Mouse (Mus musculus): Measurements from ENCODE around the gene Krtap5-4. TPM values are rescaled to one million over a fixed set of nuclear protein-coding genes. Genes with fewer than 3 reads are reported as not detected.
"Not testable (repeated sequence)": the region's sequence is repeated elsewhere in the genome, so short reads cannot be mapped to it uniquely, and the experiment has no call there.

The Krtap5-4 gene
- polyA plus RNA-seq, 1 experiment from 2014 or later, result not detected

- no peak overlapping the region for H3K4me2 ChIP-seq (ENCODE audit: low read length)
- ATAC-seq, result no peak
- H3K27ac ChIP-seq (ENCODE audit: low read length), result no peak overlapping the region
- H3K27me3 ChIP-seq (replicated peaks; ENCODE audit: control insufficient read depth, insufficient read depth, low read length), result no peaks in the 10 kb centered on the region
- no peaks in the 10 kb centered on the region for H3K9me3 ChIP-seq (ENCODE audit: control insufficient read depth, low read length)
- H3K4me3 ChIP-seq (replicated peaks; ENCODE audit: low read length), result no peak overlapping the region
- no peak overlapping the region for H3K9ac ChIP-seq (replicated peaks; ENCODE audit: low read depth, low read length)
- no peaks in the 10 kb centered on the region for H3K36me3 ChIP-seq (ENCODE audit: control insufficient read depth, insufficient read depth)
- H3K4me1 ChIP-seq (replicated peaks; ENCODE audit: control insufficient read depth, insufficient read depth, low read length), result no peaks in the 10 kb centered on the region; the same call in 1 of the 2 replicates
- WGBS, result 88% methylated on average over 4 of the region's 4 CpGs
These were observed 27.9 kb downstream of the Krtap5-4 start for GRCm38 (mm10) chr7:142331281-142331680.

GRCm38 (mm10) chr7:142332741-142333140, 29.4 kb downstream of the Krtap5-4 start:
- WGBS, result 52% methylated on average over 2 of the region's 9 CpGs
- not testable (repeated sequence) for H3K4me3 ChIP-seq (replicated peaks; ENCODE audit: low read length); ATAC-seq

GRCm38 (mm10) chr7:142334246-142334645, 30.9 kb downstream of the Krtap5-4 start:
- Histone ChIP-seq H3K9ac (replicated peaks; ENCODE audit: low read depth, low read length) (no peak overlapping the region), H3K4me3 (replicated peaks; ENCODE audit: low read length) (no peak overlapping the region), H3K36me3 (ENCODE audit: control insufficient read depth, insufficient read depth) (no peaks in the 10 kb centered on the region), H3K4me1 (replicated peaks; ENCODE audit: control insufficient read depth, insufficient read depth, low read length) (no peaks in the 10 kb centered on the region; the same call in 1 of the 2 replicates), H3K27ac (ENCODE audit: low read length) (no peak overlapping the region), H3K4me2 (ENCODE audit: low read length) (no peak overlapping the region), H3K9me3 (ENCODE audit: control insufficient read depth, low read length) (no peaks in the 10 kb centered on the region), H3K27me3 (replicated peaks; ENCODE audit: control insufficient read depth, insufficient read depth, low read length) (no peaks in the 10 kb centered on the region)
- 4% methylated on average over 3 of the region's 3 CpGs for WGBS
- peak; percentile 92 for ATAC-seq

More at GRCm38 (mm10) chr7:142332741-142333140, 29.4 kb downstream of the Krtap5-4 start:
- not testable (repeated sequence) for H3K27ac ChIP-seq (ENCODE audit: low read length); H3K9me3 ChIP-seq (ENCODE audit: control insufficient read depth, low read length); H3K27me3 ChIP-seq (replicated peaks; ENCODE audit: control insufficient read depth, insufficient read depth, low read length); H3K36me3 ChIP-seq (ENCODE audit: control insufficient read depth, insufficient read depth); H3K9ac ChIP-seq (replicated peaks; ENCODE audit: low read depth, low read length); H3K4me1 ChIP-seq (replicated peaks; ENCODE audit: control insufficient read depth, insufficient read depth, low read length); H3K4me2 ChIP-seq (ENCODE audit: low read length)

- Histone ChIP-seq H3K4me3 (replicated peaks; ENCODE audit: low read length) (no peak overlapping the region), H3K9ac (replicated peaks; ENCODE audit: low read depth, low read length) (no peak overlapping the region), H3K4me1 (replicated peaks; ENCODE audit: control insufficient read depth, insufficient read depth, low read length) (no peaks in the 10 kb centered on the region; the same call in 1 of the 2 replicates), H3K9me3 (ENCODE audit: control insufficient read depth, low read length) (no peaks in the 10 kb centered on the region), H3K4me2 (ENCODE audit: low read length) (no peak overlapping the region), H3K36me3 (ENCODE audit: control insufficient read depth, insufficient read depth) (no peaks in the 10 kb centered on the region), H3K27ac (ENCODE audit: low read length) (no peak overlapping the region), H3K27me3 (replicated peaks; ENCODE audit: control insufficient read depth, insufficient read depth, low read length) (no peaks in the 10 kb centered on the region)
- ATAC-seq, result peak; percentile 26; the same call in 1 of the 2 replicates
- 60% methylated on average over 8 of the region's 8 CpGs for WGBS
These were observed 31.8 kb downstream of the Krtap5-4 start for GRCm38 (mm10) chr7:142335151-142335550.

GRCm38 (mm10) chr7:142340269-142340970, 37.1 kb downstream of the Krtap5-4 start:
- WGBS, result 64% methylated on average over 10 of the region's 10 CpGs
- Histone ChIP-seq H3K9ac (replicated peaks; ENCODE audit: low read depth, low read length) (no peak overlapping the region), H3K4me3 (replicated peaks; ENCODE audit: low read length) (no peak overlapping the region), H3K27ac (ENCODE audit: low read length) (no peak overlapping the region), H3K9me3 (ENCODE audit: control insufficient read depth, low read length) (no peaks in the 10 kb centered on the region), H3K27me3 (replicated peaks; ENCODE audit: control insufficient read depth, insufficient read depth, low read length) (no peaks in the 10 kb centered on the region), H3K36me3 (ENCODE audit: control insufficient read depth, insufficient read depth) (no peaks in the 10 kb centered on the region), H3K4me1 (replicated peaks; ENCODE audit: control insufficient read depth, insufficient read depth, low read length) (no peaks in the 10 kb centered on the region), H3K4me2 (ENCODE audit: low read length) (no peak overlapping the region)
- ATAC-seq, result no peak

- H3K27me3 ChIP-seq (replicated peaks; ENCODE audit: control insufficient read depth, insufficient read depth, low read length), result no peaks in the 10 kb centered on the region
- no peaks in the 10 kb centered on the region for H3K9me3 ChIP-seq (ENCODE audit: control insufficient read depth, low read length)
- no peaks in the 10 kb centered on the region for H3K36me3 ChIP-seq (ENCODE audit: control insufficient read depth, insufficient read depth)
- no peak overlapping the region for H3K4me3 ChIP-seq (replicated peaks; ENCODE audit: low read length)
- H3K9ac ChIP-seq (replicated peaks; ENCODE audit: low read depth, low read length), result no peak overlapping the region
- H3K4me2 ChIP-seq (ENCODE audit: low read length), result no peak overlapping the region
- no peak for ATAC-seq
- H3K27ac ChIP-seq (ENCODE audit: low read length), result no peak overlapping the region
- 76% methylated on average over 10 of the region's 10 CpGs for WGBS
- no peaks in the 10 kb centered on the region for H3K4me1 ChIP-seq (replicated peaks; ENCODE audit: control insufficient read depth, insufficient read depth, low read length)
These were observed 38.4 kb downstream of the Krtap5-4 start for GRCm38 (mm10) chr7:142341564-142342246.

- no peaks in the 10 kb centered on the region for H3K27me3 ChIP-seq (replicated peaks; ENCODE audit: control insufficient read depth, insufficient read depth, low read length)
- no peak overlapping the region for H3K27ac ChIP-seq (ENCODE audit: low read length)
- H3K4me2 ChIP-seq (ENCODE audit: low read length), result no peak overlapping the region
- WGBS, result 86% methylated on average over 3 of the region's 3 CpGs
- no peaks in the 10 kb centered on the region for H3K4me1 ChIP-seq (replicated peaks; ENCODE audit: control insufficient read depth, insufficient read depth, low read length)
- no peak overlapping the region for H3K9ac ChIP-seq (replicated peaks; ENCODE audit: low read depth, low read length)
- H3K9me3 ChIP-seq (ENCODE audit: control insufficient read depth, low read length), result no peaks in the 10 kb centered on the region
- no peaks in the 10 kb centered on the region for H3K36me3 ChIP-seq (ENCODE audit: control insufficient read depth, insufficient read depth)
- no peak overlapping the region for H3K4me3 ChIP-seq (replicated peaks; ENCODE audit: low read length)
- ATAC-seq, result no peak
These were observed 38.9 kb downstream of the Krtap5-4 start for GRCm38 (mm10) chr7:142342247-142342640.

GRCm38 (mm10) chr7:142347542-142347941, 44.2 kb downstream of the Krtap5-4 start:
- Histone ChIP-seq H3K27me3 (replicated peaks; ENCODE audit: control insufficient read depth, insufficient read depth, low read length) (no peaks in the 10 kb centered on the region), H3K9me3 (ENCODE audit: control insufficient read depth, low read length) (no peaks in the 10 kb centered on the region), H3K4me3 (replicated peaks; ENCODE audit: low read length) (no peak overlapping the region), H3K4me1 (replicated peaks; ENCODE audit: control insufficient read depth, insufficient read depth, low read length) (peaks cover 18% of the 10 kb centered on the region), H3K36me3 (ENCODE audit: control insufficient read depth, insufficient read depth) (no peaks in the 10 kb centered on the region), H3K27ac (ENCODE audit: low read length) (no peak overlapping the region), H3K9ac (replicated peaks; ENCODE audit: low read depth, low read length) (no peak overlapping the region), H3K4me2 (ENCODE audit: low read length) (no peak overlapping the region)
- 91% methylated on average over 4 of the region's 4 CpGs for WGBS
- ATAC-seq, result no peak

GRCm38 (mm10) chr7:142349308-142349961, 46.1 kb downstream of the Krtap5-4 start:
- H3K4me3 ChIP-seq (replicated peaks; ENCODE audit: low read length), result no peak overlapping the region
- no peak overlapping the region for H3K4me2 ChIP-seq (ENCODE audit: low read length)
- no peaks in the 10 kb centered on the region for H3K9me3 ChIP-seq (ENCODE audit: control insufficient read depth, low read length)
- ATAC-seq, result peak; percentile 90
- no peaks in the 10 kb centered on the region for H3K27me3 ChIP-seq (replicated peaks; ENCODE audit: control insufficient read depth, insufficient read depth, low read length)
- peak overlapping the region; percentile 67 for H3K27ac ChIP-seq (ENCODE audit: low read length)
- 12% methylated on average over 9 of the region's 9 CpGs for WGBS
- H3K9ac ChIP-seq (replicated peaks; ENCODE audit: low read depth, low read length), result 0 out of 2 replicates have a peak overlapping the region, but pooled peaks have one; percentile 2
- H3K36me3 ChIP-seq (ENCODE audit: control insufficient read depth, insufficient read depth), result no peaks in the 10 kb centered on the region
- H3K4me1 ChIP-seq (replicated peaks; ENCODE audit: control insufficient read depth, insufficient read depth, low read length), result peaks cover 18% of the 10 kb centered on the region
